Mouse (Mus musculus): Measurements from ENCODE around the gene Slc35c2.

- TF ChIP-seq CTCF (IDR thresholded peaks at IDR 0.05; ENCODE audit: borderline replicate concordance, control insufficient read depth, extremely low read depth, insufficient read depth, low read length, poor library complexity) (no peak), POLR2A (IDR thresholded peaks at IDR 0.05; ENCODE audit: control insufficient read depth, extremely low read depth, insufficient read depth, low read length, poor library complexity) (no peak)
Observed at GRCm38 (mm10) chr2:165258321-165258720, 29.3 kb downstream of the Slc35c2 start.
